Mouse (Mus musculus) bone marrow macrophage, adult 2 months (primary cell): ENCODE data around the gene Cfl1. TPM values are rescaled to one million over a fixed set of nuclear protein-coding genes. Genes with fewer than 3 reads are reported as not detected.

ENCODE experiments used
- H3K27ac ChIP-seq: 2 replicates; pipeline ENCODE4 v1.5.1; 2012; ENCODE audit warnings: low read depth, low read length; ENCODE audit not compliant: insufficient read depth
- H3K4me1 ChIP-seq: 2 replicates; pipeline ENCODE4 v1.6.1; 2012; ENCODE audit warnings: low read length; ENCODE audit not compliant: control insufficient read depth, insufficient read depth
- H3K4me3 ChIP-seq: 2 replicates; pipeline ENCODE4 v1.5.1; 2012; ENCODE audit warnings: mild to moderate bottlenecking, low read length, moderate library complexity; ENCODE audit not compliant: insufficient read depth
- CTCF ChIP-seq: IDR thresholded peaks from 2 replicates; pipeline ENCODE4 v1.5.1; 2012; ENCODE audit warnings: low read depth, mild to moderate bottlenecking, low read length, moderate library complexity
- POLR2A ChIP-seq: IDR thresholded peaks from 2 replicates; pipeline ENCODE4 v1.6.1; 2012; ENCODE audit warnings: mild to moderate bottlenecking, low read depth, low read length, borderline replicate concordance
- polyA plus RNA-seq: library from polyadenylated mRNA; stranded (reverse); fragments of >200 nt; gene quantifications from 2 replicates; pipeline ENCODE4 v1.2.4, GENCODE M21; 2012; ENCODE audit not compliant: missing spikeins, insufficient read depth, insufficient read length

Gene Cfl1
- polyA plus RNA-seq, 1 experiment = 2,021 TPM

GRCm38 (mm10) chr19:5455568-5455967 is 34.7 kb upstream of the Cfl1 start:
- peaks cover 8% of the 10 kb centered on the region for H3K4me1 ChIP-seq
- H3K27ac ChIP-seq = no peak overlapping the region
- TF ChIP-seq CTCF = no peak
- H3K4me3 ChIP-seq = no peak overlapping the region

- H3K27ac ChIP-seq = no peak overlapping the region
- no peak for TF ChIP-seq POLR2A
- TF ChIP-seq CTCF = no peak
- H3K4me3 ChIP-seq = peak overlapping the region; percentile 95
- H3K4me1 ChIP-seq = peaks cover 10% of the 10 kb centered on the region
These were observed 33.9 kb upstream of the Cfl1 start for GRCm38 (mm10) chr19:5456241-5456921.

GRCm38 (mm10) chr19:5456922-5457745 is 33.1 kb upstream of the Cfl1 start:
- TF ChIP-seq POLR2A = peak; percentile 57; the same call in 1 of the 2 replicates
- no peak for TF ChIP-seq CTCF
- Histone ChIP-seq H3K4me3 (peak overlapping the region; percentile 95), H3K4me1 (peaks cover 14% of the 10 kb centered on the region), H3K27ac (peak overlapping the region; percentile 53)

GRCm38 (mm10) chr19:5457746-5458442 is 32.4 kb upstream of the Cfl1 start, which contains the start of gene Ccdc85b:
Ccdc85b (minus strand) TSS chr19:5457894.
- peaks cover 14% of the 10 kb centered on the region for H3K4me1 ChIP-seq
- TF ChIP-seq POLR2A (no peak), CTCF (0 out of 2 replicates have a peak, but pooled peaks have one; percentile 19)
- peak within 1 kb of the TSS; percentile 95 for H3K4me3 ChIP-seq
- H3K27ac ChIP-seq = peak within 1 kb of the TSS; percentile 53

- H3K4me3 ChIP-seq = no peak overlapping the region
- H3K27ac ChIP-seq = no peak overlapping the region
- peaks cover 14% of the 10 kb centered on the region for H3K4me1 ChIP-seq
- no peak for TF ChIP-seq CTCF
- TF ChIP-seq POLR2A = no peak
These were observed 31.2 kb upstream of the Cfl1 start for GRCm38 (mm10) chr19:5459019-5459418.

GRCm38 (mm10) chr19:5459896-5460295 is 30.4 kb upstream of the Cfl1 start:
- peak overlapping the region; percentile 80 for H3K4me3 ChIP-seq
- 0 out of 2 replicates have a peak overlapping the region, but pooled peaks have one; percentile 25 for H3K27ac ChIP-seq
- TF ChIP-seq POLR2A = no peak
- no peak for TF ChIP-seq CTCF
- peaks cover 14% of the 10 kb centered on the region for H3K4me1 ChIP-seq

GRCm38 (mm10) chr19:5460465-5460911 is 29.8 kb upstream of the Cfl1 start, which contains the start of gene Fibp:
Fibp (plus strand) TSS chr19:5460615.
- peak within 1 kb of the TSS; percentile 80 for H3K4me3 ChIP-seq

GRCm38 (mm10) chr19:5461411-5461810 is 28.8 kb upstream of the Cfl1 start:
- H3K27ac ChIP-seq = no peak overlapping the region
- peaks cover 11% of the 10 kb centered on the region for H3K4me1 ChIP-seq
- TF ChIP-seq CTCF (no peak), POLR2A (no peak)
- H3K4me3 ChIP-seq = peak overlapping the region; percentile 80

More at GRCm38 (mm10) chr19:5460465-5460911, 29.8 kb upstream of the Cfl1 start, which contains the start of gene Fibp:
- Histone ChIP-seq H3K27ac (peak within 1 kb of the TSS; percentile 80), H3K4me1 (peaks cover 14% of the 10 kb centered on the region)
- TF ChIP-seq CTCF (no peak), POLR2A (peak; percentile 93)

GRCm38 (mm10) chr19:5463212-5463611 is 27.0 kb upstream of the Cfl1 start:
- H3K4me3 ChIP-seq = no peak overlapping the region
- TF ChIP-seq POLR2A (no peak), CTCF (no peak)
- peaks cover 8% of the 10 kb centered on the region for H3K4me1 ChIP-seq
- no peak overlapping the region for H3K27ac ChIP-seq
